Mouse (Mus musculus) heart, embryonic 13.5 days (tissue): Measurements from ENCODE around the gene 7530416G11Rik. TPM values are rescaled to one million over a fixed set of nuclear protein-coding genes. Genes with fewer than 3 reads are reported as not detected.

ENCODE experiments used
- ATAC-seq: fragments of 200-750 bp; cut with Nextera tagmentation; 2 replicates; pipeline ENCODE4 v1.8.0; 2017; ENCODE audit warnings: moderate TSS enrichment; ENCODE audit not compliant: insufficient number of reproducible peaks, low FRiP score, low TSS enrichment; ENCODE audit errors: extremely low read depth
- H3K27ac ChIP-seq: fragments of 300-500 bp; sonication (generic); replicated peaks from 2 replicates; pipeline ENCODE4 v1.5.1; 2015; ENCODE audit warnings: moderate library complexity, mild to moderate bottlenecking, inconsistent platforms
- H3K27me3 ChIP-seq: fragments of 300-500 bp; sonication (generic); replicated peaks from 2 replicates; pipeline ENCODE4 v1.6.1; 2015; ENCODE audit warnings: mild to moderate bottlenecking, inconsistent platforms
- H3K36me3 ChIP-seq: fragments of 300-500 bp; sonication (generic); 2 replicates; pipeline ENCODE4 v1.6.1; 2015; ENCODE audit warnings: mild to moderate bottlenecking, inconsistent platforms
- H3K4me1 ChIP-seq: fragments of 300-500 bp; sonication (generic); 2 replicates; pipeline ENCODE4 v1.6.1; 2015; ENCODE audit warnings: inconsistent platforms
- H3K4me2 ChIP-seq: fragments of 300-500 bp; sonication (generic); 2 replicates; pipeline ENCODE4 v1.6.1; 2015; ENCODE audit warnings: inconsistent platforms, mild to moderate bottlenecking, moderate library complexity
- H3K4me3 ChIP-seq: fragments of 300-500 bp; sonication (generic); 2 replicates; pipeline ENCODE4 v1.5.1; 2015; ENCODE audit warnings: moderate library complexity, mild to moderate bottlenecking, inconsistent platforms
- H3K9ac ChIP-seq: fragments of 300-500 bp; sonication (generic); 2 replicates; pipeline ENCODE4 v1.6.1; 2015; ENCODE audit warnings: inconsistent platforms, mild to moderate bottlenecking, moderate library complexity
- H3K9me3 ChIP-seq: fragments of 300-500 bp; sonication (generic); 2 replicates; pipeline ENCODE4 v1.6.1; 2016; ENCODE audit warnings: inconsistent platforms
- WGBS: fragments of 180-500 bp; shearing (Covaris S2); methylation state at CpG from one replicate; pipeline ENCODE4 v1.1.7; 2015; ENCODE audit warnings: mixed read lengths; 5-methylcytosine and 5-hydroxymethylcytosine counted together
- polyA plus RNA-seq: library from polyadenylated mRNA; unstranded; fragments of >200 nt; fragmentation: Nextera tagmentation; extraction: Ambion mirVana; gene quantifications from 2 replicates; pipeline ENCODE4 v1.2.1, GENCODE M21; 2015

The 7530416G11Rik gene
- polyA plus RNA-seq, 1 experiment from 2014 or later: not detected

DNA sequence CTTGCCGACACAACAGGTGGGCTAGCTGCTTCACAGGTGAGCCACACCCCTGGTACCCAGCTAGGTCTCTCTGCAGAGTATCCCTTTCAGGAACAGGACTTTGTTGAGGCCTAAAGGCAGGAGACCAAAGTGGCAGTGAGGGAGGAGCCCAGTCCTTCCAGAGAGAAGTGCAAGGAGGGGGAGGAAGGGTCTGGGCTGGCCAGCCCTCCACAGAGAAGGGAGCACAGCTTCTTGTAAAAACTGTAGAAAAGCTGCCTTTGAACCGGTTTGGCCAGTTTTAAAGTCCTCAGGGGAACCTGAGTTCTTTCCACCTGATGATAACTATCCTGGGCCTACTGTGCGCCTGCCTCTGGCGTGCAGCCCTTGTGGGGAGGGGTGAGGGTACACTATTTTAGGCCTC, 16.4 kb upstream of the 7530416G11Rik start:
- H3K4me3 ChIP-seq: no peak overlapping the region
- peaks cover 23% of the 10 kb centered on the region for H3K27me3 ChIP-seq
- WGBS: 60% methylated on average over 4 of the region's 4 CpGs
- H3K27ac ChIP-seq: no peak overlapping the region
- H3K9ac ChIP-seq: no peak overlapping the region
- H3K4me2 ChIP-seq: no peak overlapping the region
- no peaks in the 10 kb centered on the region for H3K9me3 ChIP-seq
- no peak for ATAC-seq
- H3K36me3 ChIP-seq: no peaks in the 10 kb centered on the region
- H3K4me1 ChIP-seq: peaks cover 10% of the 10 kb centered on the region

DNA sequence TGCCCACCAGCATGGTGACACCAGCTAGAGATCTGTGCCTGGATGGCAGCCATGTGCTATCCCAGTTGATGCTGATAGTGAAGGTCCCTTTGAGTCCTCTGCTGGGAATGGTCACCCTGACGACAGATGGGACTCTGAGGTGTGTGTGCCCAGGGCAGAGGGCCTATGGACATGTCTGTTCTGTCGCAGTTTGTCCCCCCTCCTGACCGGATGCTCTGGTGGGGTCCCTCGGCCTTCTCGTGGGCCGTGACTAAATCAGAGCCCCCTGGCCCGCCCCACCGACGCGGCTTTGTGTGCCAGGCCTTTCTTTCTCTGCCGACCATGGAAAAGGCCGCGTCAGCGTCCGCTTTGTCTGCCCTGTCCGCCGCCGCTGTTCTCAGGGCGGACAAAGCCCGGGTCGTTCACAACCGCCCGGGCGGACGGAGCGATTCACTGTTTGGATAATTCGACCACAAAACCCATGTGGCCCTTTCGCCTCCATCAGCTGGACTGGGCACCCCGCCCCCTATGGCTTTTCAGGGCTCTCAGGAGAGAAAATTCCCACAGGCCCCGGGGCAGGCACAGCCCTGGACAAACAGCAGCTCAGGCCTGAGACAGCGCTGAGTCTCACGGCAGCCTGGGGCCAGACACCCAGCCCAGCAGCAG, 4.5 kb upstream of the 7530416G11Rik start:
- Histone ChIP-seq H3K9ac (no peak overlapping the region), H3K4me3 (no peak overlapping the region), H3K36me3 (no peaks in the 10 kb centered on the region), H3K9me3 (no peaks in the 10 kb centered on the region), H3K27me3 (no peaks in the 10 kb centered on the region; the same call in 1 of the 2 replicates), H3K4me1 (peaks cover 11% of the 10 kb centered on the region; the same call in 1 of the 2 replicates), H3K27ac (no peak overlapping the region), H3K4me2 (no peak overlapping the region)
- ATAC-seq: no peak
- WGBS: 75% methylated on average over 32 of the region's 32 CpGs

DNA sequence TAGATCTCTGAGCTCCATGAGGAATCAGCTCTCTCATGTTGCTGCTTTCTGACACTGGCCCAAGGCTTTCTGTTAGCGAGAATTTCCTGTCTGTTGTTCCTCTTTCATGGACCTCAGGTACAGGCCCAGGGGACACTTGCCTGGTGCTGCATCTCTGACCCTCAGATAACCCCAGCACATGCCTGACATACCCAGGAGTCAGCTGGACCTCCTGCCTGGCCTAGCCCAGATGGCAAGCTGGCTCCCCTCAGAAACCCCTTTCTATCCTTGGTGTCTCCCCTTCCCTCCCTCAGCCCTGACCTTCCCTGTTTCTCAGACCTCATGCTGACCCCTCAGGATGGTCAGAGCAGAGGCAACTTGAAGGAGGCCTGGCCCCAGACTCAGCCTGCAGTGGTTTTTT, 3.7 kb upstream of the 7530416G11Rik start:
- no peaks in the 10 kb centered on the region for H3K9me3 ChIP-seq
- H3K4me3 ChIP-seq: no peak overlapping the region
- H3K27ac ChIP-seq: no peak overlapping the region
- H3K4me1 ChIP-seq: peaks cover 11% of the 10 kb centered on the region; the same call in 1 of the 2 replicates
- no peak overlapping the region for H3K9ac ChIP-seq
- WGBS: 43% methylated on average over 1 of the region's 1 CpGs
- H3K27me3 ChIP-seq: no peaks in the 10 kb centered on the region; the same call in 1 of the 2 replicates
- ATAC-seq: no peak
- no peak overlapping the region for H3K4me2 ChIP-seq
- H3K36me3 ChIP-seq: no peaks in the 10 kb centered on the region

DNA sequence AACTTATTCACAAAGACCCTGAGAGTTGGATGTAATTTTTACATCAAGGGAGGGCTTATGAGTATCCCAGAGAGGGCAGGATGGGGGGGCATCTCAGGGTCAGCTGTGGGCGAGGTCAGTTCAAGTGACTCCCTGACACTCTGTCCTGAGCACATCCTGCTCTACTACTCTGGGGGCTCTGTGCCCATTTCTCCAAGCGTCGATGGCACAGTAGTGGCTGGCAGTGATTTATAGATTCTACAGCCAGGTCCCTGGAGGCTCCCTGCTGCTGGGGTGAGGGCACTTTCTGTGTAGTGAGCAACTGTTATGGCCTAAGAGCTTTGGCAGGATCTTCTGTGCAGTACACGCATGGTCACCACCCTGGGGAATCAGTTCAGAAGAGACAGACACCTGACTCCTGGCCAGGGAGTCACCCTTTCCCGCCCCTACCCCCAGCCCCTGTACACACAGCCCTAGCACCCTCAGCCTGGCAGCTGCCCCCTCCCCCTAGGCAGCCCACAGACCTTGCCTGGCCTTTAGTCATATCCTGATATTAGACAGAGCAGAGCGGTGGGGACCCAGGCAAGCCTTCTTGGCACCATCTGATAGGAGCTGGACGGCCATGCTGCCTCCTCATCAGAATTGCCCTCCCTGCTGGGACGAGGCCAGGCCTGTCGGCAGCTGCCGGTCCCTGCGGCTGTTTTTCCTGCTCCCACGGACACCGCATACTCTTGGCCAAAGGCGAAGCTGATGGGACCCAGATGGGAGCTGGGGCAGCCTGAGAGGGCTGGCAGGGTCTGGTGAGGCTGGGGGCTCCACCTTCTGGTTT, 2.3 kb upstream of the 7530416G11Rik start:
- 48% methylated on average over 14 of the region's 14 CpGs for WGBS
- H3K4me2 ChIP-seq: peak overlapping the region; percentile 22; the same call in 1 of the 2 replicates
- no peak for ATAC-seq

DNA sequence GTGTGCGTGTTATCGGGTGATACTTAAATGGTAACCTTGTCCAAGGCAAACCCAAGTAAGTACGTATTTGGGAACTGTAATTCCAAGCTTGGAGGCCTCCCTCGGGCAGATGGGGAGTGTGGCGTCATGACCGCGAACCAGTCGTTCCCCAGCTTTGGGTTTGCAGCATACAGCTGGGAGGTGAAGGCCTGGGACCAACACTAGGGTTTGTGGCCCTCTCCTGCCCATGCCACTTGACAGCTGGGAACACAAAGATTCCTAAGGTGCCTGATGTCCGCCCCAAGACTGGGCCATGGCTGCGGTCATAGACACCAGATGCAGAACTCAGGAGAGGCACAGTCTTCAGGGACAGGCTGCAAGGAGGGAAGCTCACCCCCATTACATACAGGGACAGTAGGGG, 2.8 kb downstream of the 7530416G11Rik start:
- Histone ChIP-seq H3K27me3 (peaks cover 46% of the 10 kb centered on the region), H3K27ac (no peak overlapping the region), H3K4me2 (no peak overlapping the region), H3K9me3 (no peaks in the 10 kb centered on the region), H3K4me3 (no peak overlapping the region), H3K9ac (no peak overlapping the region), H3K36me3 (no peaks in the 10 kb centered on the region), H3K4me1 (peaks cover 1% of the 10 kb centered on the region; the same call in 1 of the 2 replicates)
- ATAC-seq: no peak
- 79% methylated on average over 10 of the region's 10 CpGs for WGBS

More for the DNA sequence above, 2.3 kb upstream of the 7530416G11Rik start:
- Histone ChIP-seq H3K4me3 (no peak overlapping the region), H3K9ac (no peak overlapping the region), H3K9me3 (no peaks in the 10 kb centered on the region), H3K27ac (no peak overlapping the region), H3K4me1 (peaks cover 11% of the 10 kb centered on the region; the same call in 1 of the 2 replicates), H3K27me3 (peaks cover 2% of the 10 kb centered on the region), H3K36me3 (no peaks in the 10 kb centered on the region)

DNA sequence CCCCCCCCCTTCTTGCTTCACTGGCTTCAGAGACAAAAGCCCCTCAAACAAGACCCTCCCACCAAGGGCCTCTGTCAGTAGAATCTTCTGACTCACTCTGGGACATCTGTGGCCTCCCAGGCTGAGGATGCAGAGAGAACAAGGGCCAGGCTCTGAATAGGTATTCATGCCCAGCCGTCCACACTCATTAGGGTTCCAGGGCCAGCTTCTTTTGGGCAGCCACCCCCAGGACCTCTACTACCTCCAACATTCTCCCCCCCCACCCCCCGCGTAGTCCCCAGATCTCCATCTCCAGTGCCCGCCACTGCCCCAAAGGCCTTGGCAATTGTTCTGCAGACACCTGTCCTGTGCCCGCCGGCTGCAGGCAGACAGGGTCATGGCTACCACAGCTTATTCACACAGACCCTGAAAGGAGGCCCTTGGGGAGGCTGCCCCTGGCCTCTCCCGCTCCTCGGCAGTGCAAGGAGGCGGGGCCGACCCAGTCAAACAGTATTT, 5.0 kb downstream of the 7530416G11Rik start:
- 68% methylated on average over 10 of the region's 10 CpGs for WGBS
- H3K9me3 ChIP-seq: no peaks in the 10 kb centered on the region
- peaks cover 68% of the 10 kb centered on the region for H3K27me3 ChIP-seq
- H3K9ac ChIP-seq: no peak overlapping the region
- H3K27ac ChIP-seq: no peak overlapping the region
- H3K4me3 ChIP-seq: no peak overlapping the region
- no peak for ATAC-seq
- H3K36me3 ChIP-seq: no peaks in the 10 kb centered on the region
- H3K4me1 ChIP-seq: 0 out of 2 replicates have a peak, but pooled peaks cover 3% of the 10 kb centered on the region
- H3K4me2 ChIP-seq: no peak overlapping the region

DNA sequence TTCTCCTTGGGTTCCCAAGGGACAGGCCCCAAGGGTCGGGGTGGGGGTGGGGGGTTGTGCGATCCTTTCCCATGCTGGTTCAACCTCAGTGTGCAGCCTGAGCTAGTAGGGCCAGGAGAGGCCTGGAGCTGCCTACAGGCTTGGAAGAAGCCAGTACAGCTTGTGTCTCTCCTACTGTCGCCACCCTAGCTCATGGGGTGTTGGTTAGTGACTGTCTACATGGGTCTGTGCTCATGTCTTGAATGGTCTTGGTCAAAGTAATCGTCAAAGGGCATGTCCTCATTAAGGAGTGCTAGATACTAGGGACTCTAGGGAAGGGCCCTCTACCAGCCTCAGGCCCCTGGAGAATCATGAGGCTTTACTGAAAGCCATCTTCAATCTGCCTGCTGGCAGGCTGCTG, 5.5 kb downstream of the 7530416G11Rik start:
- Histone ChIP-seq H3K4me3 (no peak overlapping the region), H3K36me3 (no peaks in the 10 kb centered on the region), H3K9ac (no peak overlapping the region), H3K4me1 (0 out of 2 replicates have a peak, but pooled peaks cover 3% of the 10 kb centered on the region), H3K27me3 (peaks cover 73% of the 10 kb centered on the region), H3K4me2 (no peak overlapping the region), H3K27ac (no peak overlapping the region), H3K9me3 (no peaks in the 10 kb centered on the region)
- no peak for ATAC-seq
- 74% methylated on average over 4 of the region's 4 CpGs for WGBS

DNA sequence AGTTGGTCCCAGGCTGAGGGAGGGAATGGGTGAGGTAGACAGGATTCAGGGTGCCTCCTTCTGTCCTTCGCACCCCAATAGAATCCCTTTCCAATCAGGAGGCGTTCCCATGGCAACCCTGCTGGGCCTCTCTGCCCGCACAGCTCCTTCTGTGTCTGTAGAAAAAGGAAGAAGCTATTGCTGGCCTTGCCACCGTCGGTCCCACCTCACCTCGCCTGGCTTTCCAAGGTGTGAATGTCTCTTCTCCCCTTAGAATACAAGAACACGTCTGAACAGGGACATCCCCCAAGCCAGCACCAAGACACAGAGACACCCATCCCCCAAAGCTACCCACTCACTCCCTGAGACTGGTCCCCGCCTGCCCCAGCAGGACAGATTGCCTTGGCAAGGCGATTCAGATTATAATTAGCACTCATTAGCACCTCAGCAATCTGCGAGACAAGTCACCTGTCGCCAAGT, 8.8 kb downstream of the 7530416G11Rik start:
- peaks cover 90% of the 10 kb centered on the region for H3K27me3 ChIP-seq
- no peak overlapping the region for H3K27ac ChIP-seq
- no peak overlapping the region for H3K9ac ChIP-seq
- no peak overlapping the region for H3K4me3 ChIP-seq
- H3K4me1 ChIP-seq: 0 out of 2 replicates have a peak, but pooled peaks cover 3% of the 10 kb centered on the region
- no peaks in the 10 kb centered on the region for H3K36me3 ChIP-seq
- no peaks in the 10 kb centered on the region for H3K9me3 ChIP-seq
- H3K4me2 ChIP-seq: no peak overlapping the region
- WGBS: 7% methylated on average over 11 of the region's 11 CpGs
- ATAC-seq: no peak

DNA sequence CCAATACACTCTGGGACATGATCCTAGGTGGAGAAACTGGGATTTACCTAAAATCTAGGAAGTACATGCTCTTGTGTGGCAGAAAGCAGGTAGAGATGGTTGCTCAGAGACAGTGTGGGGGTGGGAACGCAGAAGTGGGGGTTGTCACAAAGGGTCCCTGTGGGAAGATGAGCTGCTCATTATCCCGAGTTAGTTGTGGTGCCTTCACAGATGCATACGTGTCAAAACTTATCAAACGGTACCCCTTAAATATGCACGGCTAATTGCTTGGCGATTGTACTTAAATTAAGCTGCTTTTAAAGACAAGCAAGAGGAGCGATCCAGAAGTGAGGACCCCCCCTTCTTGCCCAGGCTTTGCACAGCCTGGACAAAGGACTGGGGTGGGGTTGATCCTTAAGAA, 13.3 kb downstream of the 7530416G11Rik start:
- no peak overlapping the region for H3K4me2 ChIP-seq
- H3K9ac ChIP-seq: no peak overlapping the region
- 79% methylated on average over 7 of the region's 7 CpGs for WGBS
- peaks cover 58% of the 10 kb centered on the region for H3K27me3 ChIP-seq
- H3K4me3 ChIP-seq: no peak overlapping the region
- H3K4me1 ChIP-seq: 0 out of 2 replicates have a peak, but pooled peaks cover 3% of the 10 kb centered on the region
- H3K27ac ChIP-seq: no peak overlapping the region
- peaks cover 6% of the 10 kb centered on the region; the same call in 1 of the 2 replicates for H3K9me3 ChIP-seq
- ATAC-seq: no peak
- H3K36me3 ChIP-seq: no peaks in the 10 kb centered on the region

DNA sequence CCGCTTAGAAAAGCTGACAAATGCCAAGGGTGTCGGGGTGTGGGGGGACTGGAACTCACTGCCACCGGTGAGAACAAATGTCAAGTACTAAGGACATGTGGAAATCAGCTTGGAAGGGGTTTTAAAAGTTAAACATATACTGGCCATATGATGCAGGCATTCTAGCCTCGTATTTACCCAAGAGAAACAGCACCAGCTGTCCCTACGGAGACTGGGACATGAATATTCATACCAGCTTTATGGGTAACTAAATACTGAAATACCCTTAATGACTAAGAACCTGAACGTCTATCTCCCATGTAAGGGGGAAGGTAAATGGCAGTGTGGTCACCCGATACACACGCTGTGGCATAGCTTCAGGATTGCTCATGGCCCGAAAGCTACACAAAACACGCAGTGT, 14.1 kb downstream of the 7530416G11Rik start:
- Histone ChIP-seq H3K27ac (no peak overlapping the region), H3K9ac (no peak overlapping the region), H3K36me3 (no peaks in the 10 kb centered on the region), H3K4me3 (no peak overlapping the region), H3K4me1 (no peaks in the 10 kb centered on the region), H3K27me3 (peaks cover 55% of the 10 kb centered on the region), H3K4me2 (no peak overlapping the region), H3K9me3 (peaks cover 6% of the 10 kb centered on the region; the same call in 1 of the 2 replicates)
- WGBS: 78% methylated on average over 10 of the region's 10 CpGs
- no peak for ATAC-seq

DNA sequence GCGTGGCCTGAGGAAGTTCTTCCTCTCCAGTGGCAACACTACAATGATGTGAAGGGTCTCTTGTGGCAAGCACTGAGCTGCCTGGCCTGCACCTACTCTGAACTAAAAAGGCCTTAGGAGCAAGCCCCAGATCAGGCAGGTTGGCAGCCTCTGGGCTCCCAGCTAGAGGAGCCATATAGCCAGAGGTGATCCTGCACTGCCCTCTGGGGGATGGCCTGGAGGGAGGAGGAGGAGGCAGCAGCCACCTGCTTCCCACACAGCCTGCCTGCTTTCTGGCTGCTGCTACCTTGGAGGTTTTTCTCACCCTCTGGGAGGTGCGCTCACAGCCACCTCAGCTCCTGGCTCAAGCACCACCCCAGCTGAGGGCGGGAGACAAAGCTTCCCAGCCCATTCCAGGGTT, 22.4 kb downstream of the 7530416G11Rik start:
- Histone ChIP-seq H3K36me3 (no peaks in the 10 kb centered on the region), H3K4me3 (no peak overlapping the region), H3K9ac (no peak overlapping the region), H3K4me2 (no peak overlapping the region), H3K27me3 (peaks cover 62% of the 10 kb centered on the region), H3K9me3 (no peaks in the 10 kb centered on the region), H3K27ac (no peak overlapping the region), H3K4me1 (no peaks in the 10 kb centered on the region)
- 34% methylated on average over 3 of the region's 3 CpGs for WGBS
- ATAC-seq: no peak
